Mouse (Mus musculus) ovary, postnatal 14 days (tissue): ENCODE results near the gene 1700025G04Rik.

Experiments used
- DNase-seq: peaks from one replicate; pipeline ENCODE4 v3.0.0; 2022; ENCODE audit warnings: low spot score

Gene 1700025G04Rik

DNA sequence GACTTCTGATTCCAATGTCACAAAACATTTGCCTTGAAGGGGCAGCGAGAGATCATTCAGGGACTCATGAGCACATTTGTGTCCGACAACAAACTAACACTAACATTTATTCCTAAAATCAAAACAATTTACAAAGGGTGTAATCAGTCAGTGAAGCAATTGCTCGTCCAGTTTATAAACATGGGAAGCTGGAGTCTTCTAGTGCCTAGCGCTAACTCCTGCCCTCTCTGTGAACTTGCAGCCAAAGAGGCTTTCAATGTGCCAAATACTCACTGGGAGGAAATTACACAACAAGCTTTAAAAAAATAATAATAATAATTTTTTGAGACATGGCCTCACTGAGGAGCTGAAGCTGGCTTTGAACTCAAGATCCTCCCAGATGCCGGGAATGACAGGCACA lies 57.8 kb downstream of the 1700025G04Rik start:
- DNase-seq = no peak

DNA sequence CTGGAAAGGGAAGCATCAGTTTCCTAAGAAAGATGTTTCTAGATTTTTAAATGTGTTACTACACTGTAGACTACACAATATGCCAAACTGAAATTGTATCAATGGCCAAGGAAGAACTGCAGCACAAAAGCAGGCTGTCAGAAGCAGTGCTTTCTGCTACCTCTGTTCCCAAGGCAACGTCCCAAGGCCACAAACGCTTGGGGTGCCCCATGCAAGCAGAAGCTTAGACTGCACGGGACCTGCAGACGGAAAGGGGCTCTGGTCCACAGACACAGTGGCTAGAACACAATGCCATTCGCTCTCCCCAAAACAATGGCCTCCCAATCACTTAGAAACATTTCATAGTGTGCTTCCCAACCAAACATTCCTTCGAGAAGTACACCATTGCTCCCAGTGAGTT lies 59.4 kb downstream of the 1700025G04Rik start:
- DNase-seq = no peak

DNA sequence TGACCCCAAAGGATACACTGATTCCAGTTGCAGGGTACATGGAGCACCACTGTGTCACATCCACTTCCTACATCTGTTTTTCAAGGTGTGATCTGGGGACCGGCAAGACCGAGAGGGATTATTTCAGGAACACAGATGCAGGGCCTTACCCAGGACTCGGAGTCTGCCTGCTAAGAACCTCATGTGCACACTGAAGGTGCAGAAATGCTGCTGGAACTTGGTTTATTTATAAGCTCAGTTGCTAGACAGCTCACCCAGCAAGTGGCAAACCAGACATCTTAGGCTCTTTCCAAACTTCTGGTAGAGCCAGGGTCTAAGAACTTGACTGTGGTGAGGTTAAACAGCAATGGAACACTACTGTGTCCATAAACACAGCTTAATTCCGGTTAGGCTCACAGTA lies 61.2 kb downstream of the 1700025G04Rik start:
- no peak for DNase-seq

- DNase-seq = no peak
Observed at GRCm38 (mm10) chr1:152026762-152027161, 63.2 kb downstream of the 1700025G04Rik start.

GRCm38 (mm10) chr1:152025308-152025707 lies 64.6 kb downstream of the 1700025G04Rik start:
- DNase-seq = no peak

DNA sequence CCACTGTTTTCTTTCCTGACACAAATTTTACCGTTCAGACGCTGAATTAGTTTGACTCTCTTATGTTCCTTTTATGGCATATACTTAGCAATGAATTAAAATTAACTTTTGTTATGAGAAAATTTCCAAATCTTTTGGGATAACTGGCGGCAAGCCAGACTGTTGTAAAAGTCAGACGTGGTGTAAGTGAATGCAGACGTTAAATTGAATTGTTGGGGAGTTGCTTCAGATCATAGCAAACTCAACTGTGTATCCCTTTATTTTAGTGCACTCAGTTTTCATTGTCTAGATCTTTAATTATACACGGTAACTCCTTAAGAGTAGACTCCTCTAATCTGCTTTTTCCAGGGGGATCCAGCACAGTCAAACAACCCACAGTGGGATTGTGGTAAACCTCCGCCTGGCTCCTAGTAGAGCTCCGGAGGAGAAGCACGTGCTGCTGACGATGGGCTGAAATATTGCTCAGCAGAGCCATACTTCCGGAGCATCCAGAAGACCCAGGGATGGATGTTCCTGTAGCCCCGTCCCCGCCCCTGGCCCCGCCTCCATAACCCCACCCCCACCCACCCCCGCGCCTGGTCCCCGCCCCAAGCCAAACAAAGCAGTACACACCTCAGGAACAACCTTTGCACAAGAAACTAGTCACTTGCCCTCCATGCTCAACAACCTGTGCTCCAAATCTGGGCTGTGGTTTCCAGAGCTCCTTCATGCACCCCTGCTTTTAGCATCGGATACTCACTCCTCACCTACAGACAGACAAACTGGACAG lies 65.7 kb downstream of the 1700025G04Rik start:
- no peak for DNase-seq

GRCm38 (mm10) chr1:152020812-152021211 lies 69.1 kb downstream of the 1700025G04Rik start:
- no peak for DNase-seq

DNA sequence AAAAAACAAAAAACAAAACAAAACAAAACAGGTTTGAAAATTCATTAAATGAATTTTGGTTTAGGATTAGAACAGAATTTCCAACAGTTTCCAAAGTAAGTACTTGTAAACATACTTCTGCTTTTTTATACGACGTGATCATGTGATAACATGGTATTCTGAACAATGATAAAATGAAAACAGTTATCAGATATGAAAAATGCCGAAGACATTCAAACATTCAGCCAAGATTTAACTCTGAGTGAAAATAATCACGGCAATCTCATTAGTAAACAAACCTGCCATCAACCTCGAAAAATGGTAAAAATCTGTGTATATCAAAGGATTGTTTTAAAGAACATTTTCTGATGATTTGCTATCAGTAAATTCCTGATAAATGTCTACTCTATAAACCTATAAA lies 69.9 kb downstream of the 1700025G04Rik start:
- DNase-seq = no peak

DNA sequence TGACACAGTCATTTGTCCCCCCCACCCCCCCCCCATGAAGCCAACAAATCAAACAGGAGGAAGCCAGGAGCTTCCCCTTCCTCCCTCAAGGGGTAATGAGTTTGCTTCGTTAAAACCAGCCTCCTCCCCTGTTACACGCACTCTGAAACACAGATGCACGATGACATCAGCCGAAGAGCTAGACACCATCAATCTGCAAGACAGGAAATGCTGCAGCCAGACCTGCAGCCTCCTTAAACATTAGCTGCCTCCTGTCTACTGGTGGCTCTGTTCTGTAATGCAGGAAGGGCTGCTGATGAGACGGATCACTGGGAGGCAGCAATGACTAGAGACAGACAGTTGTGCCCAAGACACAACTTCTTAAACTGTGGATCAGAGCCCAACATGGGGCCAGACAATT lies 70.7 kb downstream of the 1700025G04Rik start:
- no peak for DNase-seq

- no peak for DNase-seq
Observed at GRCm38 (mm10) chr1:152018322-152018721, 71.6 kb downstream of the 1700025G04Rik start.

DNA sequence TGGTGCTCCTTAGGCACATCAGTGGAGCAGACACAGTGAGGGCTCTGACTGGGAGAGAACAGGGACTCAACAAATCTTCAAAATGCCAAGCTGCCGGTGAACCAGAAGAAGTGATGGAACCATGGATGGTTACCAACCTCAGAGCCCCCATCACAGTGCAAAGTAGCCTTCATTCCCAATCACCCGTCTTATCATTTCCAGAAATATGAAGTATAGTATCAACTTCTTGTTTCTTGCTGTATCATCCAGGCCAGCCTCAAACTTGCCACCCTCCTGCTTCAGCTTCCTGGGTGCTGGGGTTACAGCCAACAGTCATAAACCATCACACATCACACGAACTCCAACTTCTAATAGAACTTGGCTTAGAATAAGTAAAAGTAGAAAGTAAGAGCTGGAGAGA lies 73.3 kb downstream of the 1700025G04Rik start:
- DNase-seq = no peak

DNA sequence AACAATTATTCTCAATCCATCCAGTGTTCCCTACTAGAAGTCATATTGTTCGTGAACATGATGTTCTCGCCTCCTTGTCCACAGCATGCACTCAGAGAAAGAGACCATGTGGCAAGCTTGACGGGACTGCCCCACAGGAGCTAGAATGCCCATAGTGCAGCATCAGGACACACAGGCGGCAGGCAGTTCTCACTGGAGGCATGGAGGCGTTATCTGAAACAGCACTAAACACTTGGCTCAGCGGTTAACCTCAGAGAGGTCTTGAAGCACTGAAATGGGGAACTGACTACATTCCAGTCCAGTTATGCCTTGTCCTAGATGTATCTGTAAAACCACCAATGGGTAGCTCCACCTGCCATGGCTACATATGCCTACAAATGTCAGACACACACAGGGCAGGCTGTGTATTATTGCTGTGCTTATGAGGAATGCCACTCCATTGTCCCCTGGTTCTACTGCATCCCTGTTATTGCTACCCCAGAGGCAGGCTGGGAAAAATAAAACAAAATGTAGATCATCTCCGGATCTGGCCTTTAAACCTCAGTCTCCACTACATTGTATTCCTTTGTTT lies 74.3 kb downstream of the 1700025G04Rik start:
- DNase-seq = no peak

DNA sequence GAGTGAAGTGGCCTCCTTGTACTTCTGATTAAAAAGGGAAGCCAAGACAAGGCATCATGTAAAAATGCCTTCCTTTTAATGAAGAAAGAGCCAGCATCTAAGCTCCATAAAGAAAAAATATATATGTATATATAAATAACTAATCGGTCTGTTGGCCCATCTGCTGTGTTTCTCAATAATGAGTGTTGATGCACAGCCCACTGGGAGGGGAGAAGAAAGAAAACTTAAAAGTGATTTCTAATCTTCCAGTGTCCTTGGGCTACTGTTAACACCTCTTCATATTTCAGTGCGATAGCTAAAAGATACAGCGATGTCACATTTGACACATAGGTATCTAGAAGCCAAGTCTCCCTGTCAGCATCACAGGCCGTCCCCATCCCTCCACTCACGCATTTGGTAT lies 78.2 kb downstream of the 1700025G04Rik start:
- no peak for DNase-seq

DNA sequence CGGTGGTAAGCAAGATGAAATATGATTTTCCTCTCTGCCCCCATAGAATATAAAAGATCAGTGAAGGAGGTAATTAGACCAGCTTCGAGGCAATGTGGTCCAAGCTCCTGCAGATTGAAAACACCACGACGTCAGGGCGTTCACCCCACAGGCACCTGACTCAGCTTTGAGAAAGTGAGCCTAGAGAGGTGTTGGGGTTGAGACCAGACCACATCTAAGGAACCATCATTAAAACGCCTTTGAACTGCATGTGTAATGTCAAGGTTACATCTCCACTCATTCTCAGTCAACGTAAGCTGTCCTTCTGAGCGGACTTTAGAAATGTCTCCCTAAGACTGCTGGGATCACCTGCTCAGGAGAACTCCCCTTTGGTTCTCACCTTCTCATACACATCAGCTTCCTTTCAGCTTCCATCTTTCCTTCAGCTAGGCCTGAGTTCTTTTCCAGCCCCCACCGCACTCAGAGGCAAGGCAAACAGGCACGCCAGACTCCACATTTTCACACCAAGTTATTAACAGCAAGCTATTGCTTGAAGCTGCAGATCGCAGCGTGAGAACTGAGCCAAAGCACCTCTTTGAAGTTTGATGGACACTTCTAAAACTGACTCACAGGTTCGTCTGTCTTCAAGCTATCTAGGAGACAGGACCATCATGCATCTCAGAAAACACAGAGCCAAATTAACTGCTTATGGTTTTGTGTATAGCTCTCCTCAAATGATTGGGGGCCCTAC lies 79.5 kb downstream of the 1700025G04Rik start:
- no peak for DNase-seq

- DNase-seq = no peak
Observed at GRCm38 (mm10) chr1:152008473-152008991, 81.4 kb downstream of the 1700025G04Rik start.

- no peak for DNase-seq
Observed at GRCm38 (mm10) chr1:152006529-152006928, 83.4 kb downstream of the 1700025G04Rik start.

- no peak for DNase-seq
Observed at GRCm38 (mm10) chr1:152004509-152004908, 85.4 kb downstream of the 1700025G04Rik start.

DNA sequence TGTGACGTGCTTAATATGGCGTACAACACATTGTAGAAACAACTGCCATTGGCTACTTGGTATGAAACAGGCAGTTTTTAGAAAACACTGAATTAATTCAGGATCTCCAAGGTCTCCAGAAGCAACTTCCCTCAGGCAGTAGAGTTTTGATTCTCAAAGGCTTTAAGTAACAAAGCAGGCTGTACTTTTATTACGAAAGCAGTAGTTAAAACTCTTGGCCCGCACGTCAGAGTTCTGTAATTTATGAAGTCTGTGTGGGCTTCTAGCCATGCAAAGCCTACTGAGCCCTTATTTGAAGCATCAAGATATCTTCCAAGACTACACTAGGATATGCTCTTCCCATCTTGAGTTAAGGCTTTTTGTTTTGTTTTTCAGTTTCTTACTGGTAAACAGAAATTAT lies 89.5 kb downstream of the 1700025G04Rik start:
- no peak for DNase-seq

DNA sequence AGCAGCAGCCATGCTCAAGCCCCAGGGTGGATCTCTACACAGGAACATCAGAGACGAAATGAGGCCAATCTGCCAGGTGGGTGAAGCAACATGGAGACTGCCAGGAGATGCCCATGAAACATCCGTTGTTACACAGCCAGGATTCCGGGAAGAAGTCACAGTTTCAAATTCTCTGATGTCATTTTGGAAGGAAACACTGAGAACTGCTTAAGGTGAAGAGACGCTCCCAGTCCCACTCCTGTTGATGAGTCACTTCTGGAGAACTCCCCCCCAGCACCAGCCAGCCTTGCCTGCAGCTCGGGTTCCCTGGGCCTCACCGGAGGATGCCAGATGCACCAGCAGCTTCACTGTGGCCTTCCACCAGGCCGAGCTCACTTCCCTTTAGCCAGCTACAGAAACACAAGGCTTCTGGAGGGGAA lies 90.5 kb downstream of the 1700025G04Rik start:
- DNase-seq = no peak

- no peak for DNase-seq
Observed at GRCm38 (mm10) chr1:151998721-151999206, 91.2 kb downstream of the 1700025G04Rik start.

- DNase-seq = no peak
Observed at GRCm38 (mm10) chr1:151997591-151997990, 92.3 kb downstream of the 1700025G04Rik start.

DNA sequence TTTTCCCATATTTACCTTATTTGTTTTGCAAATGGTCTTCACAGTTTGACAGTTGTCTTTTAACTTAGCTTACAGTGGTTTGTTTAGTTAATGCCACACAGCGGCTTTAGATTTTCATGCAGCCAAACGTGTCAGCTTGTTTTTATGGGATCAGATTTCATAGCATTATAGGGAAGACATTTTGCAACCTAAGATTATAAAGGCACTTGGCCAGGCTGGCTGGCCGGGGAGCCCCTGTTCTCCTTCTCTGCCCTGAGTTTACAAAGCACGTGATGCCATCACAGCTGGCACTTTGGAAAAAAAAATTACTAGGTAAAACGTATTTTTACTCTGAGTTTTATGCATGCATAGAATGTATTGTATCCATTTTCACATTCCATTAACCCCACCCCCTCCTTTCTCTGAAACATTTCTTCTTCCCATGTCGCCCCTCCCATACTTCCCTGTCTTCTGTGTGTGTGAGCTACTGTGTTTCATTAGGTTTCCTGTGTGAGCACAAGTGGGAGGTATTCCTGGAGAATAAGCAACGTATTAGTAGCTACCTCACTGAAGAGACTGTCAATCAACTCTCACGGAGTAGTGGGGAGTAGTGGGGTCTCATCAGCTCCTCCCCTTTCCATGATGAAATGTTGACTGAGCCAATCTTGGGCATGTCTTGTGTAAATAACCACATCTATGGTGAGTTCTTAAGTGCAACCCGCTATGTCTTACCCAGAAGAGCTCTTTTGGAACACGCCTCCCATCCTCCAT lies 93.8 kb downstream of the 1700025G04Rik start:
- no peak for DNase-seq
